Mouse (Mus musculus): ENCODE results near the gene Gje1. TPM values are rescaled to one million over a fixed set of nuclear protein-coding genes. Genes with fewer than 3 reads are reported as not detected.

Gje1 gene
- polyA plus RNA-seq (2017; shearing (Covaris generic)) = not detected

DNA sequence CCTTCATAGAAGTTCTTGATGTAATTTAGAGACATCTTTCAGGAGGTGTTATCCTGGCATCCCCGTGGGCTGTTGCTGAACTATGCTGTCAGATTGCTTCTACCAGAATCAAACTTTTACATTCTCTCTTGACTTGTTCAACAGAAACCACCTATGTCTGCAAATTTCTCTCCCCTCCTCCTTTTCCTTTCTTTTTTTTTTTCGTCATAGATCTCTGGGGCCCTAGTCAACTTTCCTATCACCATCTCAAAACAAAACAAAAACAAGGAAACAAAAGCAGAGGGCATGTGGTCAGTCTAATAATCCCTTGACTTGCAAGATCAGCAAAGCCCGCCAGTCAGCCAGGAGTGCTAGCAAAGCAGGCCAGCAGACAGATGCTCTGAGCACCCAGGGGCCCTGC is at the start of gene Gje1:
TSS of gene Gje1 (minus strand) at position 101 of the 400 bp plus-strand sequence.
- ATAC-seq = no peak

DNA sequence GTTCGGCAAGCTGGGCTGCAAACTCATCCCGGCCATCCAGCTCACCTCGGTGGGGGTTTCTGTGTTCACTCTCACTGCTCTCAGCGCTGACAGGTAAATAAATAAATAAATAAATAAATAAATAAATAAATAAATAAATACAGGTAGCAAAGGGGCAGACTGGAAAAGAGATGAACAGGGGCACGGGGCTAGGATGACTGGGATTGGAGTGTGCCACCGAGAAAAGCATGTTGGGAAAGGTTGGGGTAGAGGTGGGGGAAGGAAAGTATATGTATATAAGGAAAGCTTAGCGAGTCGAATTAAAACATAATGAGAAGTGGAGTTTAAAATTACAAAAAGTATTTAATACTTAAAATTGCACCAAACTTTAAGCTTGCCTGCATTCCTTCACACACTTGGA is 42.6 kb upstream of the Gje1 start:
- ATAC-seq = no peak

DNA sequence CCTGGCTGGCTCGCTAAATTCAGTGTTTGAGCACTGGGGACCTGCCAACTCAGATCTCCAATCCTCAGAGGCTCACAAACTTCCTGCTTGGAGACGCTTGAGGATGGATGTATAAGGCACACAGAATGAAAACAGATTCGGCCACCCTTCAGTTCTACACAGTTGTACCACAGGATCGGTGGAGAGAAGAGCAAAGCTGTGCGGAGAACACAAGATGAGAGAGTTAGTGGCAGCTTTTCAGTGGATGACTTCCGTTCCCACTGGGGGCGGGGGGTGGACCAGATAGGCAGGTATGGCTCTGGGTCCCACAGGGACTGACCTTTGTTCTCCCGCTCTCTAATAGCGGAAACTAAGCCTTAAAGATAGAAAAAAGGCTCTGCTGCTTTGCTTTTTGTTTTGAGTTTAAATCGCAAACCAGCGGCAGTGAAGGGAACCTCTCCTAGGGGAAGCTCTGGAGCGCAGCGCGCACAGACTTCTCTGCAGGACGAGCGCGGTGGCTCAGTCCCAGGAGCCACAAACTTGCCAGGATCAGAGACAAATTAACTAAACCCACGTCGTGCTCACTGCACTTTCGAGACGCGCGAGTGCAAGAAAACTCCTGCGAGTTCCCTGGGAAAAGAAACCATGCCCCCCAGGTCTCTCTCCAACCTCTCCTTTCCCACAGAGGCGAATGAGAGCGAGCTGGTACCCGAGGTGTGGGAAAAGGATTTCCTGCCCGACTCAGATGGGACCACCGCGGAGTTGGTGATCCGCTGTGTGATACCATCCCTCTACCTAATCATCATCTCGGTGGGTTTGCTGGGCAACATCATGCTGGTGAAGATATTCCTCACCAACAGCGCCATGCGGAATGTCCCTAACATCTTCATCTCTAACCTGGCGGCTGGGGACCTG is 41.9 kb upstream of the Gje1 start:
- no peak for ATAC-seq

DNA sequence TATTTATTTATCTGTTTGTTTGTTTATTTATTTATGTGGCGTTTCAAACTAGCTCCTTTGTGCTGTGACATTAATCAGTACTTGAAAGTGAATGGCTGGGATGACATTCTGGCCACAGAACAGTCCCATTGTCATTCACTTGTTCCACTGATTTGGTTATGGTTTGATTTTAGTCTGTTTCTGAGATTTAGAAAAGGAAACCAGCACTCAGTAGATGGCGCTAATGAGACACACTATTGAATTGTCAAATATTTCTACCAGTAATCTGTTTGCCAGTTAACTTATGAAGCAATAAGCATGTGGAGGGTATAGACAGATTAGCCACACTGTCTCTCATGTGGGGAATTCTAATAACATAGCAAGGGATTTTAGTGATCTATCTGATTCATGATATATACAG is 16.3 kb upstream of the Gje1 start:
- no peak for ATAC-seq

DNA sequence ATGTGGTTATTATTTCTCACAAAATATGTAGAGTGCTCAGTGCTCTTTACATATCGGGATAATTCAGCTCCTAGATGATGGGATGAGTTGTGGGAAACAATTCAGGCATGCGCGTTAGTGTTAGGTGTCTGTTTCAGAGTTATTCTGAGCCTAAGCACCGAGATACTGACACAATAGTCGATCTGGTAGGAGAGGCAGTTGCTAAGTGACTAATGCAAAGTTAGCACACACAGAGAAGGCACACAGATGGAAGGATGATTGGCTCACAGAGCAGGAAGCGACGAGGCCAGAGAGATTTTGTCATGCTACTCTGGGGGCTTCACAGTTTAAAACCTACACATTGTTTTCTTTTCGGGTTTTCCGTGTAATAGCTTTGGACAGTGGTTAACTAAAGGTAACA is 7.7 kb upstream of the Gje1 start:
- no peak for ATAC-seq

DNA sequence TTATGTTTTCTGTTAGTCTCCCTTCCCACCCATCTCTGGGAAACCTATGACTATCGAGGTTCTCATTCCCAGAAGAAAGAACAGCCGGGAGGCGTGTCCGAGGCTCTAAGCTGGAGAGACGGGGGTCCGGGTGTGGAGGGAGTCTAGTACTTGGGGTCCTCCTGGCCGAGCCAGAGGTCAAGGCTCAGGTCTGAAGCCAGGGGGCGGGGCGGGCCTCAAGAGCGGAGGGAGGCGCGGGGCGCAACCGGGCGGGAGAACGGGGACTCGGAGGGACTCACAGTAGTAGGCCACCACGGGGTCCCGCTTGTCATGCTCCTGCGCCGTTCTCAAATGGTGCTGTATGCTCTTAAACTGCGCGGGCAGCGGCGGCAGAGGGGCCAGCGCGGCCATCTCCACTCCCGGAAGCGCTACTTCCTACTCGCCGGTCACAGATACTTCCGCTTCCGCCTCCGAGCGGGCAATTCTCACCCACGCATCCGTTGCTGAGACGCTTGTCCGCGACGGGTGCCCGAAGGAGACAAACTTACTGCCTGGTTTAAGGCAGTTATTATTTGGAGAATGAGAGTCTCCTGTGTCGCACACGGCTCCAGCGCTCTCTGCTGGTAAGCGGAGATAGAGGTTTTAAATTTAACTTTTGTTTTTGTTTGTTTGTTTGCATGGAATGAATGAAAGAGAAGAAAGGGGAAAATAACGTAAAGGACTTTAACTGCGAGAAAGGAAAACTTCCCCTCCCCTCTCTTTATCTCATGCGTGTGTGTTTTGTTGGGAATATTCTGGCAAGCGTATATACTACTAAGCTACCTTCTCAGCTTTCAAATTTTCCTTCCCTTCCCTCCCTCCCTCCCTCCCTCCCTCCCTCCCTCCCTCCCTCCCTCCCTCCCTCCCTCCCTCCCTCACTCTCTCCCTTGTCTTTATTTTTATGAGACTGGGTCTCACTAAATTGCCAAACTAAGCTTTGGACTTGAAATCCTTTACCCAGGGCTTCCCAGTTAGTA is 12.6 kb downstream of the Gje1 start, which contains the start of the genes Vta1 and Nmbr:
TSS of gene Vta1 (minus strand) at position 489 of the 995 bp plus-strand sequence.
TSS of gene Nmbr (plus strand) at position 520 of the 995 bp plus-strand sequence.
- peak; percentile 98 for ATAC-seq

DNA sequence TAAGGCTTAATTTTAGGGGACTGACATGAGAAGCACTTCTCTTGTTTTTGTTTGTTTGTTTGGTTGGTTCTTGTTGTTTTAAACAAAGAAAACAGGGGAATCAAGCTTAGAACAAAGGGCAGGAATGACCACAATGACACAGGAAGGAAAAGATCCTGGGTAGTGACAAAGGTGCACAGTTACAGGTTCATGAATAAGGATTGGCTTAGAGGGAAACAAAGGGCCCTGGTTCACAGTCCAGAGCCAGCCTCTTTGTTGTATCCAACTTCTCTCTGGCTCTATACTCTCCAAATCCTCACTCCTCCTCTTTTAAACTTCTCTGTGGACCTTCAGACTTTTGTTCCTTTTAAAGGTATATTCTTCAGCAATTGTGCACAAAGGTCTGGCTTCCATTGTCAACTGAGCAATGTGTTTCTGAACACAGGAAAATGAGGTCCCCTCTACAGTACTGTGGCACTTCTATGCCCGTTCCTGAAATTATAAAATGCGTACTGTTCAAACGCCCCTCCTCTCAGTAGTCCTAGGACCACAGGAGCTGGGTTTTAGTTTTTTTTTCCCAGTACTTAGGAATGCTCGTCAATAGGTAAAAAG is 14.1 kb downstream of the Gje1 start:
- ATAC-seq = no peak

DNA sequence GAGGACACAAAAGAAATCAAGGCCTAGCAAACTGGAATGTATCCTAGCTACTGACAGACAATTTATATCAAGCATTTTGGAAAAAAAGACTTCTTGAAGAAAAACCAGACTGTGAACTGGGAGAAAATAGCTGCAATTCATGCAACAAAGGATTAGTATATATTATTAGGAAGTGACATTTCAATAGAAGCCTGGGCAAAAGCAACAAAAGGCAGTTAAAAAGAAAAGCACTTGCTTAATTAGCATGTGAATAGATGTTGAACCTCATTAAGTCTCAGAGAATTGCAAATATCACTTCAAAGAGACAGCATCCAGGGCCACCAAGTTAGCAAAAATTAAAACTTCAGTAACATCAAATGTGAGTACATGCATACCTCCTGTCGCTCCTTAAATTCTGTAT is 14.8 kb downstream of the Gje1 start:
- no peak for ATAC-seq

DNA sequence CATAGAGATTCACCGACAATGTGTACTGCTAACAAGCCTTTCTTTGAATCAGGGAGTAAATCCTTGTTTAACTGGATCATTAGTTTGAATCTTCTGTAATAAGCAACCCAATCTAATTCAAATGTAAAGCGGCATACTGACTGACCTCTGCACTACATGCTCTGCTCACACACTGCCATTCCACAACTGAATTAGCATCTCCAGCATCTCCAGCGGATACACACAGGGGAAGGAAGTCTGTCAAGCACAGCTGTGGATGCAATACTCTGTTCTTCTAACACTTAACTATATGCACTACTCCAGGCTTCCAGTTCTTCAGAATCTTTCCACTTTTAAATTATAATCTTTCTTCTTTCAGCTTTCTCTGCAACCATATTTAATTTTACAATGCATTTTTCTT is 27.7 kb downstream of the Gje1 start:
- no peak for ATAC-seq

DNA sequence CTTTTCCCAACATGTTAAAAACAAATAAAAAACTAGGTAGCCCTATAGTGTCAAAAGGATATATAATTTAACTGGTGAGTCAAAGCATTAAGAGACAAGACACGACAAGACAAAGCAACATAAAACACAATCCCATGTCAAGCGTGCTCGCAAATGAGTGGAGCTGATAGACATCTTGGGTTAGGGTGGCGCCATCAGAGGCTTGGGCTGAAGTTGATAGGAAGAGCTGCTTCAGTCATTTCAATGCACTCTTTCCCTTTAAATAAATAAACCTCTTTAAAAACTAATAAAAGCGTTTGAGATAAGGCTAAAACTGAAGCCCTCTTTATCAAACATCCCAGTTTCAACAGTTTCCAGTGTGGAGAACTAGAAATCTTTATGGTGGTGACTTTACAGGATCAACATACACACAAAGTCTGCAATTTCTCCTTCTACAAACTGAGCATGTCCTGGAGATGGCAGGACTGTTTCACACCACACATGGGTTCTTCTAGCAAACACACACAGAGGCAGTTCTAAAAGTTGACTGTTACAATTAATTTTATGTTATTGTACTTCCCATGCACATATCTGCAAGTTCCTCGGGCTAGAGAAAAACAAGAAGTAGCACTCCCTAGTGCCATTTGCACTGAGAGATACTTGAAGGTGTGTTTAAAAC is 29.1 kb downstream of the Gje1 start:
- no peak for ATAC-seq

DNA sequence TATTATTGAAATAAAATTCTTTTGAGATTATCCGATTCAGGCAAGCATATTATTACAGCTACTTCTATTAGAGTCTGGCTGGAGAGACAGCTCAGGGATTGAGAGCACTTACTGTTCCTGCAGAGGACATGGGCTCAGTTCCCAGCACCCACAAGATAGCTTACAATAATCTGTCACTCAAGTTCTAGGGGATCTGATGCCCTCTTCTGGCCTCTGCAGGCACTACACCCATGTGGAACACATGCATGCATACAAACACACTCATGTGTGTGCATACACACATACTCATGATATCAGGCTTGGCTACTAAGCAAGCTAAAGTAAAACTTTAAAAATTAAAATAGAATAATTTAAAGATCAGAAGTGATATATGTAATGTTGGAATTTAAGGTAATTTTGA is 32.4 kb downstream of the Gje1 start:
- ATAC-seq = no peak

DNA sequence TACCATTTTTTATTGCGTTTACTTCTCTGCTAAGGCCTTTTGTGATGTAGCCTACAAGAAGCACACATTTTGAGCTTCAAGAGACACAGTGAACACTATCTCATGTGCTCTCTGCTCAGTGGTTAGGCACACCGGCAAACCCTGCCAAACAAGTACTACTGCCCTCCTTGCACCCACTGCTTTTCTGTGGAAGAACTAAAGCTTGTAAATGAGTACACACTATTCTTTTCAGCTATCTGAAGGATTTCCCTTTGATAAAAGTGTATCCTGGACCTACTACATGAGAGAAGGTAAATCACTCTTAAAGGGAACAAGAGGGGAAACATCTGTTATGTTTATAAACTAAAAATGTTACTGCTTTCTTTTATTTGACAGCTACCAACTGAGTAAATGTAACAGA is 51.9 kb downstream of the Gje1 start:
- no peak for ATAC-seq

Other genes starting within 250 kb of the Gje1 start
- not detected for gene Adgrg6, start 172.6 kb downstream of the Gje1 start, polyA plus RNA-seq (2017; shearing (Covaris generic))
- gene Vta1, start 12.7 kb downstream of the Gje1 start, polyA plus RNA-seq (2017; shearing (Covaris generic)) = 10 to 100 TPM; 85.4 to 92.7 TPM
- not detected for gene Nmbr, start 12.6 kb downstream of the Gje1 start, polyA plus RNA-seq (2017; shearing (Covaris generic))